Mouse (Mus musculus): ENCODE data around the gene Wdr63.

DNA sequence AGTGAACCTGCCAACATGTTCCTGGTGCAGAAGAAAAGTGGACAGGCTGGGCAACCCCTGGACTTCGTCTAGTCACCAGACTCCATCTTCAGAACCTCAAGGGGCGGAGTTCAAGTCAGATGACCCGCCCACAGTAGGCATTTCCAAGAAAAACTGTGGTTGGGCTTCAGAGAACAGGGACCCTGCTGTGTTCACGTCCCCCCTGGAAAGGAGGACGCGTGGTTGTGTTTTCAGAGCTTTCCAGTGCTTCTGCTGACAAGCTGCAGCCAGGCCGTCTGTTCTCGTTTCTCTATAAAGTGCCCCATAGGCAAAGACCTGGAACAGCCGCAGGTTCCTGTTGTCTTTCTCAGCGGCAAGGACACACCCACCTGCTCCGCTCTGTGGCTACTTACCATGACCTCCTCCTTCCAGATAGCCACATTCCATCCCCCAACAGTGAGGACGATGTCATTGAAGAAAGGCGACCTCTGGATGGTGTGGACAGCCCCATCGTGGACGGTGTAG lies 60.2 kb downstream of the Wdr63 start:
- TF ChIP-seq CTCF (IDR thresholded peaks at IDR 0.05; ENCODE audit: control insufficient read depth, insufficient read depth, low read length) (no peak), POLR2A (IDR thresholded peaks at IDR 0.05; ENCODE audit: borderline replicate concordance, control insufficient read depth, low read depth, low read length) (no peak)
